Mouse (Mus musculus) CH12.LX (cell line): Measurements from ENCODE around the gene Flad1. TPM values are rescaled to one million over a fixed set of nuclear protein-coding genes. Genes with fewer than 3 reads are reported as not detected.

Experiments used
- DNase-seq: peaks from one replicate; pipeline ENCODE4 v3.0.0-alpha.2; 2013; ENCODE audit errors: extremely low read depth
- H3K27ac ChIP-seq: 2 replicates; pipeline ENCODE4 v1.5.1; 2012; ENCODE audit warnings: low read depth, mild to moderate bottlenecking, control low read depth, moderate library complexity; ENCODE audit not compliant: insufficient read depth
- H3K27me3 ChIP-seq: replicated peaks from 2 replicates; pipeline ENCODE3; 2012; ENCODE audit warnings: inconsistent platforms
- H3K36me3 ChIP-seq, 2 experiments: replicated peaks in 1 of 2; 2 replicates each; pipeline versions ENCODE3 to v1.6.1; 2012; ENCODE audit warnings: inconsistent platforms in 1 of 2, low read length in 1 of 2, mild to moderate bottlenecking in 1 of 2, mixed read lengths in 1 of 2, moderate library complexity in 1 of 2; ENCODE audit not compliant: control insufficient read depth in 1 of 2, insufficient read depth in 1 of 2
- H3K4me1 ChIP-seq, 2 experiments: 2 replicates each; pipeline ENCODE4 v1.6.1; 2012; ENCODE audit warnings: inconsistent platforms in 1 of 2, moderate library complexity in 1 of 2; ENCODE audit not compliant: insufficient read depth in 2 of 2, control insufficient read depth in 1 of 2
- H3K4me2 ChIP-seq: 2 replicates; pipeline ENCODE4 v1.6.1; 2012; ENCODE audit warnings: low read depth, mild to moderate bottlenecking, control low read depth; ENCODE audit not compliant: poor library complexity, insufficient read depth, severe bottlenecking
- H3K4me3 ChIP-seq, 3 experiments: fragments of 150-350 bp in 1 of 3; sonication (generic) in 1 of 3; replicated peaks in 1 of 3; 2 replicates each; pipeline versions ENCODE3 to v1.5.1; 2011 to 2012; ENCODE audit warnings: low read depth in 2 of 3, low read length in 2 of 3, mild to moderate bottlenecking in 2 of 3, moderate library complexity in 2 of 3, control low read depth in 1 of 3, improper control_type of control experiment in 1 of 3, inconsistent platforms in 1 of 3, mixed read lengths in 1 of 3; ENCODE audit not compliant: poor library complexity in 1 of 3
- H3K79me2 ChIP-seq: replicated peaks from 2 replicates; pipeline ENCODE4 v1.6.1; 2012; ENCODE audit warnings: mild to moderate bottlenecking, moderate library complexity; ENCODE audit not compliant: control insufficient read depth, poor library complexity, insufficient read depth, severe bottlenecking; ENCODE audit errors: extremely low read depth
- H3K9ac ChIP-seq: 2 replicates; pipeline ENCODE4 v1.6.1; 2012; ENCODE audit warnings: low read depth, mild to moderate bottlenecking, control low read depth, moderate library complexity; ENCODE audit not compliant: insufficient read depth
- H3K9me3 ChIP-seq: replicated peaks from 2 replicates; pipeline ENCODE3; 2012; ENCODE audit warnings: low read length, inconsistent platforms, mixed read lengths
- CHD1 ChIP-seq: IDR thresholded peaks from 2 replicates; pipeline ENCODE4 v1.6.1; 2012; ENCODE audit warnings: low read depth, low read length, improper control_type of control experiment, inconsistent platforms
- E2F4 ChIP-seq: IDR thresholded peaks from 2 replicates; pipeline ENCODE4 v1.6.1; 2011; ENCODE audit warnings: low read depth, low read length, improper control_type of control experiment; ENCODE audit not compliant: insufficient replicate concordance
- ELF1 ChIP-seq: IDR thresholded peaks from 2 replicates; pipeline ENCODE4 v1.6.1; 2014; ENCODE audit warnings: low read depth, mild to moderate bottlenecking, inconsistent platforms, low read length, improper control_type of control experiment
- EP300 ChIP-seq: IDR thresholded peaks from 2 replicates; pipeline ENCODE4 v1.6.1; 2011; ENCODE audit warnings: low read length, improper control_type of control experiment
- ETS1 ChIP-seq: conservative IDR thresholded peaks from 2 replicates; pipeline ENCODE4 v1.6.1; 2012; ENCODE audit warnings: low read depth, mild to moderate bottlenecking, inconsistent platforms, low read length, improper control_type of control experiment, moderate library complexity
- GABPA ChIP-seq: IDR thresholded peaks from 2 replicates; pipeline ENCODE4 v1.6.1; 2012; ENCODE audit warnings: low read depth, low read length, improper control_type of control experiment, inconsistent platforms; ENCODE audit not compliant: insufficient replicate concordance
- HCFC1 ChIP-seq: IDR thresholded peaks from 2 replicates; pipeline ENCODE4 v1.6.1; 2012; ENCODE audit warnings: low read depth, mild to moderate bottlenecking, inconsistent platforms, low read length, improper control_type of control experiment
- IRF4 ChIP-seq: IDR thresholded peaks from 2 replicates; pipeline ENCODE4 v1.6.1; 2014; ENCODE audit warnings: low read depth, mild to moderate bottlenecking, inconsistent platforms, low read length, improper control_type of control experiment
- JUN ChIP-seq: IDR thresholded peaks from 2 replicates; pipeline ENCODE4 v1.6.1; 2011; ENCODE audit warnings: low read depth, mild to moderate bottlenecking, low read length, improper control_type of control experiment, moderate library complexity; ENCODE audit not compliant: insufficient read depth
- KAT2A ChIP-seq: IDR thresholded peaks from 2 replicates; pipeline ENCODE4 v1.6.1; 2012; ENCODE audit warnings: low read length, improper control_type of control experiment, inconsistent platforms; ENCODE audit not compliant: insufficient replicate concordance
- MXI1 ChIP-seq: IDR thresholded peaks from 2 replicates; pipeline ENCODE4 v1.6.1; 2011; ENCODE audit warnings: mild to moderate bottlenecking, low read depth, low read length, improper control_type of control experiment
- RCOR1 ChIP-seq: conservative IDR thresholded peaks from 2 replicates; pipeline ENCODE4 v1.6.1; 2012; ENCODE audit warnings: low read depth, mild to moderate bottlenecking, inconsistent platforms, low read length, improper control_type of control experiment
- TBP ChIP-seq: conservative IDR thresholded peaks from 2 replicates; pipeline ENCODE4 v1.6.1; 2011; ENCODE audit warnings: low read depth, low read length, improper control_type of control experiment
- USF2 ChIP-seq: conservative IDR thresholded peaks from 2 replicates; pipeline ENCODE4 v1.6.1; 2011; ENCODE audit warnings: low read depth, low read length, improper control_type of control experiment
- ZMIZ1 ChIP-seq: IDR thresholded peaks from 2 replicates; pipeline ENCODE4 v1.6.1; 2012; ENCODE audit warnings: low read depth, mild to moderate bottlenecking, inconsistent platforms, low read length, improper control_type of control experiment
- ZNF384 ChIP-seq: IDR thresholded peaks from 2 replicates; pipeline ENCODE4 v1.6.1; 2012; ENCODE audit warnings: low read depth, low read length, improper control_type of control experiment, inconsistent platforms
- dilution Hi-C: fragments of 300-500 bp; cut with MboI; formaldehyde crosslinking; loops from 2 replicates; pipeline ENCODE4 v1.14.3; 2020; ENCODE audit warnings: low sequenced_read_pairs; ENCODE audit not compliant: extremely low pct_unique_long_range_greater_than_20kb, extremely low pct_ligation_motif_present
- in situ Hi-C: fragments of 300-500 bp; cut with MboI; formaldehyde crosslinking; loops from 3 replicates; pipeline ENCODE4 v1.14.3; 2019; ENCODE audit warnings: low sequenced_read_pairs, low pct_ligation_motif_present, low pct_unique_long_range_greater_than_20kb, mixed read lengths
- polyA plus RNA-seq: library from polyadenylated mRNA; unstranded; fragments of >175 nt; gene quantifications from 2 replicates; pipeline ENCODE4 v1.2.1, GENCODE M21; 2012; ENCODE audit warnings: low read depth; ENCODE audit not compliant: insufficient read length
- total RNA-seq, 2 experiments: library from RNA; depleted of rRNA; stranded (reverse); fragments of 300-350 nt in 1 of 2; fragments of >200 nt in 1 of 2; gene quantifications; 2 replicates each; pipeline ENCODE4 v1.2.3; 2012 to 2014

Flad1 gene
- total and polyA plus RNA-seq, 3 experiments, result 26.0 to 31.1 (median 26.9) TPM

DNA sequence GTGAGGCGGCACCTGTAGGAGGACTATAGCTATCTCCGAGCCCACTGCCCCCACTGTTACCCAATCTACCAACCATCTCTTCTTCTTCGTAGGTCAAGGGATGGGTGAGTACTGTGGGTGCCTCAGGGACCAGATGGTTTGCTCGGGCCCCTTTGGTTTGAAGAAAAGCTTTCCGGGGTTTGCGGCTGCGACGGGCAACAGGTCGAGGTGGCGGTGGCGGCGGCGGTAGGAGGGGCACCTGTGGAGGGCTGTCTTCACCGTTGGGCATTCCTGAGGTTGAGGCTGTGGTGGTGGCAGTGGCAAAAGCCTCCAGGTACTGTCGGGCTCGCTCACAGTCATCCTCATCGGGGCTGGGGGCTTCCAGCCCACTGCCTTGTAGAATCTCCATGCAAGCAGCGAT, 31.0 kb downstream of the Flad1 start:
- Histone ChIP-seq H3K79me2 (peaks cover 32% of the 10 kb centered on the region), H3K27me3 (no peaks in the 10 kb centered on the region), H3K9me3 (no peaks in the 10 kb centered on the region), H3K9ac (no peak overlapping the region), H3K4me2 (no peak overlapping the region), H3K4me3 (no peak overlapping the region), H3K4me1 (peaks cover 30 to 86% of the 10 kb centered on the region in 2 experiments), H3K36me3 (peaks cover 49 to 80% of the 10 kb centered on the region in 2 experiments), H3K27ac (no peak overlapping the region)
- no peak for DNase-seq
- dilution Hi-C loops (no loop called here), in situ Hi-C loops (no loop called here)
- TF ChIP-seq EP300 (no peak), ZNF384 (no peak), GABPA (no peak), ETS1 (no peak), CHD1 (no peak), HCFC1 (no peak), JUN (no peak), KAT2A (no peak), ELF1 (no peak), ZMIZ1 (no peak), E2F4 (no peak), MXI1 (no peak), TBP (no peak)

DNA sequence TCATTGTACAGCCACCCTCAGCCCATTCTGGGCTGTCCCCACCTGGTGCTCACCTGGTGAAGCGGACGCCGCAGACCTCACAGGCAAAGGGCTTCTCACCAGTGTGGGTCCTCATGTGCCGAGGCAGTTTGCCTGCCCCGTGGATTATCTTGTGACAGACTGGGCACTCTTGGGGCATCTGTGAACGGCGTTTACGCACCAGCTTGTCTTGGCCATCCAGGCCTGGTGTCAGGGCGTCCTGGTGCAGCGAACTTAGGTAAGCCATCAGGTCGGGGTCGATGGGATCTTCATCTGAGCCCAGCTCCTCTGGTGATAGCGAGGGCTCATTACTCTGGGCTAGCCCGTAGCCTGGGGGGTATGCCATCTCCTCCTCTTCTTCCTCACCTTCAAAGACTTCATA, 31.4 kb downstream of the Flad1 start:
- dilution Hi-C loops, result no loop called here
- Histone ChIP-seq H3K36me3 (peaks cover 49 to 83% of the 10 kb centered on the region in 2 experiments), H3K27ac (no peak overlapping the region), H3K4me2 (no peak overlapping the region), H3K9ac (no peak overlapping the region), H3K79me2 (peaks cover 30% of the 10 kb centered on the region), H3K9me3 (no peaks in the 10 kb centered on the region), H3K27me3 (no peaks in the 10 kb centered on the region), H3K4me3 (no peak overlapping the region), H3K4me1 (peaks cover 30 to 81% of the 10 kb centered on the region in 2 experiments)
- in situ Hi-C loops, result no loop called here
- DNase-seq, result no peak
- TF ChIP-seq ZMIZ1, result no peak
- TF ChIP-seq ETS1, result no peak
- TF ChIP-seq RCOR1, result no peak
- no peak for TF ChIP-seq IRF4
- TF ChIP-seq E2F4, result no peak
- TF ChIP-seq USF2, result no peak
